Mouse (Mus musculus): ENCODE results near the gene H2afy2. TPM values are rescaled to one million over a fixed set of nuclear protein-coding genes. Genes with fewer than 3 reads are reported as not detected.

The H2afy2 gene
- polyA plus RNA-seq, 1 experiment from 2014 or later: 35.0 TPM

- peaks cover 59% of the 10 kb centered on the region for H3K36me3 ChIP-seq (ENCODE audit: control insufficient read depth, insufficient read depth, low read length)
- H3K9ac ChIP-seq (ENCODE audit: low read length): no peak overlapping the region
- no peak overlapping the region for H3K27ac ChIP-seq (replicated peaks in 1 of 2; ENCODE audit: control insufficient read depth in 1 of 2, insufficient read depth in 1 of 2, low read depth in 2 of 2, low read length in 2 of 2)
- H3K4me1 ChIP-seq (ENCODE audit: control insufficient read depth in 2 of 2, insufficient read depth in 2 of 2, low read length in 2 of 2): peaks cover 0 to 14% of the 10 kb centered on the region in 2 experiments; a peak in 3 of 4 replicates
- H3K4me2 ChIP-seq (ENCODE audit: low read length): no peak overlapping the region
- no peaks in the 10 kb centered on the region for H3K27me3 ChIP-seq (ENCODE audit: control insufficient read depth, insufficient read depth, low read length)
- no peaks in the 10 kb centered on the region for H3K9me3 ChIP-seq (ENCODE audit: control insufficient read depth, low read length)
- no peak overlapping the region for H3K4me3 ChIP-seq (ENCODE audit: control insufficient read depth in 1 of 2, insufficient read depth in 1 of 2, low read depth in 1 of 2, low read length in 2 of 2)
- 74% methylated on average over 4 of the region's 4 CpGs for WGBS
- ATAC-seq (ENCODE audit: insufficient number of reproducible peaks, insufficient read depth, low FRiP score, low read depth): no peak
These were observed 90.4 kb downstream of the H2afy2 start for GRCm38 (mm10) chr10:61693563-61693962.

DNA sequence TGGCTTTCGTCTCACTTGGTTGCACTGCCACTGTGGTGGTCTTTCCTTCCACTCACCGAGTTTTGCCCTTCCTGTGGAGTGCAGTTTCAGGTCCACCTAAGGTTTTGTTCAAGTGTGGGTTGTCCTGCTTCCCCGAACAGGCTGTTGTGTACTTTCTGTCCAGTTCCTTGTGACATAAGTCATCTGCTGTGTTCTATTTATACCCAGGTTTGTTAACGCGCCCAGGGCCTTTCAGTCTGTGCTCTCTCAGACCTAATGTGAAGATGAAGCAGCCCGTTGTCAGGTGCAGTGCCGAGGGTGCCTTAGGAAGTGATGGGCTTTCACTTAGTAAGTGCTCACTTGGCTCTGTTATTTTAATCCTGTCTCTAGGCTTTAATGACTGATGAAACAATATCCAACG is 94.5 kb downstream of the H2afy2 start:
- Histone ChIP-seq H3K4me1 (ENCODE audit: control insufficient read depth in 2 of 2, insufficient read depth in 2 of 2, low read length in 2 of 2) (no peaks in the 10 kb centered on the region), H3K27me3 (ENCODE audit: control insufficient read depth, insufficient read depth, low read length) (no peaks in the 10 kb centered on the region), H3K4me3 (ENCODE audit: control insufficient read depth in 1 of 2, insufficient read depth in 1 of 2, low read depth in 1 of 2, low read length in 2 of 2) (no peak overlapping the region), H3K27ac (replicated peaks in 1 of 2; ENCODE audit: control insufficient read depth in 1 of 2, insufficient read depth in 1 of 2, low read depth in 2 of 2, low read length in 2 of 2) (no peak overlapping the region), H3K4me2 (ENCODE audit: low read length) (no peak overlapping the region), H3K36me3 (ENCODE audit: control insufficient read depth, insufficient read depth, low read length) (peaks cover 89% of the 10 kb centered on the region), H3K9ac (ENCODE audit: low read length) (no peak overlapping the region), H3K9me3 (ENCODE audit: control insufficient read depth, low read length) (no peaks in the 10 kb centered on the region)
- 58% methylated on average over 8 of the region's 8 CpGs for WGBS
- no peak for ATAC-seq (ENCODE audit: insufficient number of reproducible peaks, insufficient read depth, low FRiP score, low read depth)

Small RNA genes within 50 kb of the gene (microRNA-seq; reads per million reads assigned to microRNA genes)
- gene Mir5108: not detected

Other genes with a start within 250 kb of the H2afy2 start
- 0.05 TPM in 1 of 2 replicates, not detected in the other for gene Npffr1, start 188.7 kb downstream of the H2afy2 start, polyA plus RNA-seq (2014; fragmentation: Nextera tagmentation; extraction: Ambion mirVana)
- 81.4 and 86.9 TPM in 2 replicates for gene Ppa1, start 135.6 kb downstream of the H2afy2 start, polyA plus RNA-seq (2014; fragmentation: Nextera tagmentation; extraction: Ambion mirVana)
- 169 and 175 TPM in 2 replicates for gene Sar1a, start 103.8 kb downstream of the H2afy2 start, polyA plus RNA-seq (2014; fragmentation: Nextera tagmentation; extraction: Ambion mirVana)
- 25.7 and 27.5 TPM in 2 replicates for gene Tysnd1, start 88.6 kb downstream of the H2afy2 start, polyA plus RNA-seq (2014; fragmentation: Nextera tagmentation; extraction: Ambion mirVana)
- 20.7 and 23.1 TPM in 2 replicates for gene Aifm2, start 68.9 kb downstream of the H2afy2 start, polyA plus RNA-seq (2014; fragmentation: Nextera tagmentation; extraction: Ambion mirVana)
- gene Col13a1, start 195.0 kb upstream of the H2afy2 start, polyA plus RNA-seq (2014; fragmentation: Nextera tagmentation; extraction: Ambion mirVana): 6.3 and 9.5 TPM in 2 replicates